Mouse (Mus musculus): ENCODE data around the gene Fam133b.

DNA sequence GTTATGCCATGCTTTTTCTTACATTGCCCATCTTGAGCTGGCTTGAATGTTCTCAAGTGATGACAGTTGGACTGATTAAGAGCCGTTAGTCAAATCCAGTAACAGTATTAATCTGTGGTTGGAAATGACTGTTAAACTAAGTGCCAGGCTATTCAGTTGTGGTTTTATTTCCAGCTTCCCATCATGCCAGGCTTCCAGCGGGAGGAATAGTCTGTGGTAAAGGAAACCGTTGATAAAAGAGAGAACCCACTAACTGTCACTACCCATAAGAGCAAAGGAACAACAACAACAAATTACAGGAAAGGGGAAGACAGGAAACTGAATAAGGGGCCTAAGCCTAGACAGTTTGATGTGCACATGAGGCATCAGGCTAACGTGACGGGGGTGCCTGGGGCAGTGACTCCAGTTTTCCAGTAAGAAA is 46.1 kb upstream of the Fam133b start:
- TF ChIP-seq POLR2A (IDR thresholded peaks at IDR 0.05; ENCODE audit: low read depth, low read length) (no peak), CTCF (IDR thresholded peaks at IDR 0.05; ENCODE audit: borderline replicate concordance, insufficient read depth, low read length) (no peak)
